8 mouse cellular contexts compared by ENCODE assay signal in genomic region chr17:26662978-26663683, GRCm38 (mm10). TPM values are rescaled to one million over a fixed set of nuclear protein-coding genes. Genes with fewer than 3 reads are reported as not detected.
DNase-seq lines count a peak whose midpoint lies in the region; ATAC-seq and TF ChIP-seq lines count a peak whose summit lies in the region.

Gene Atp6v0e, plus strand, starts transcription at chr17:26663231.

- H3K9me3 ChIP-seq in G1E (replicated peaks) = no peaks in the 10 kb centered on the region
- no peaks in the 10 kb centered on the region for H3K9me3 ChIP-seq in forebrain, postnatal 0 days (ENCODE audit: low read length)
- H3K9me3 ChIP-seq in lung, embryonic 15.5 days = no peaks in the 10 kb centered on the region

- H3K9ac ChIP-seq in forebrain, postnatal 0 days = peak within 1 kb of the TSS; percentile 58
- peak within 1 kb of the TSS; percentile 53 for H3K9ac ChIP-seq in lung, embryonic 15.5 days

- peaks cover 17% of the 10 kb centered on the region for H3K36me3 ChIP-seq in G1E (replicated peaks)
- no peaks in the 10 kb centered on the region for H3K36me3 ChIP-seq in forebrain, postnatal 0 days (ENCODE audit: insufficient read depth)
- no peaks in the 10 kb centered on the region for H3K36me3 ChIP-seq in lung, embryonic 15.5 days

- WGBS in forebrain, postnatal 0 days = 3% methylated on average over 28 of the region's 28 CpGs
- under 1% methylated on average over 28 of the region's 28 CpGs for WGBS in lung, embryonic 15.5 days

- H3K4me3 ChIP-seq in G1E (ENCODE audit: low read depth, low read length) = peak within 1 kb of the TSS; percentile 75
- H3K4me3 ChIP-seq in forebrain, postnatal 0 days (ENCODE audit: low read depth, low read length) = peak within 1 kb of the TSS; percentile 55
- peak within 1 kb of the TSS; percentile 68 for H3K4me3 ChIP-seq in lung, embryonic 15.5 days

- H3K27ac ChIP-seq in forebrain, postnatal 0 days (ENCODE audit: low read depth, low read length) = peak within 1 kb of the TSS; percentile 60
- H3K27ac ChIP-seq in lung, embryonic 15.5 days = no peak within 1 kb of the TSS

- peak within 1 kb of the TSS; percentile 93 for H3K4me2 ChIP-seq in forebrain, postnatal 0 days (ENCODE audit: low read depth)
- peak within 1 kb of the TSS; percentile 82 for H3K4me2 ChIP-seq in lung, embryonic 15.5 days

- H3K27me3 ChIP-seq in G1E (ENCODE audit: insufficient read depth, low read length) = no peaks in the 10 kb centered on the region
- H3K27me3 ChIP-seq in forebrain, postnatal 0 days (ENCODE audit: insufficient read depth, low read length) = no peaks in the 10 kb centered on the region
- H3K27me3 ChIP-seq in lung, embryonic 15.5 days = peaks cover 4% of the 10 kb centered on the region; the same call in 1 of the 2 replicates

- peak; percentile 89 for ATAC-seq in G1E (ENCODE audit: extremely low read depth, insufficient number of reproducible peaks, low FRiP score, poor library complexity, severe bottlenecking)
- ATAC-seq in forebrain, postnatal 0 days = peak; percentile 93
- peak; percentile 79 for ATAC-seq in lung, embryonic 15.5 days (ENCODE audit: borderline replicate concordance, extremely low read depth, low FRiP score, low TSS enrichment)

- DNase-seq in G1E (ENCODE audit: low spot score) = peak; percentile 69
- peak; percentile 96 for DNase-seq in cerebellum, adult 18-20 months
- DNase-seq in forebrain, postnatal 0 days = peak; percentile 98
- peak; percentile 98 for DNase-seq in heart, postnatal 4 days
- DNase-seq in layer of hippocampus, adult 8-10 months (ENCODE audit: low spot score in 2 of 2) = peak; percentile 93 to 94
- peak; percentile 89 for DNase-seq in ovary, adult 18-20 months (ENCODE audit: low spot score)
- peak; percentile 96 for DNase-seq in thymus, postnatal 0 days (ENCODE audit: low spot score)

- TF ChIP-seq CTCF in G1E (IDR thresholded peaks at IDR 0.05; ENCODE audit: low read depth, low read length) = peak; percentile 73
- TF ChIP-seq CTCF in forebrain, postnatal 0 days (IDR thresholded peaks at IDR 0.05; ENCODE audit: low read depth) = peak; percentile 99

- H3K4me1 ChIP-seq in G1E (ENCODE audit: insufficient read depth, low read depth, low read length) = peaks cover 30% of the 10 kb centered on the region
- H3K4me1 ChIP-seq in forebrain, postnatal 0 days (ENCODE audit: insufficient read depth) = peaks cover 6% of the 10 kb centered on the region; the same call in 1 of the 2 replicates
- peaks cover 12% of the 10 kb centered on the region for H3K4me1 ChIP-seq in lung, embryonic 15.5 days

RNA-seq across cellular contexts. Expression of gene Atp6v0e, which starts in this region (rescaled TPM):
- 115 and 117 TPM in 2 replicates for total RNA-seq in G1E (2014; fragmentation: Nextera tagmentation)
- 325 and 357 TPM in 2 replicates for total RNA-seq in G1E (2017)
- 7.6 and 9.6 TPM in 2 replicates for polyA plus RNA-seq in G1E (2012)
- 60.2 and 71.9 TPM in 2 replicates for total RNA-seq in forebrain, postnatal 0 days (2014; rRNA removed)
- 106 and 139 TPM in 2 replicates for polyA plus RNA-seq in forebrain, postnatal 0 days (2015; fragmentation: Nextera tagmentation; extraction: Ambion mirVana)
- total RNA-seq in heart, postnatal 4 days (2021) = 10 to 100 TPM; 85.3 to 85.5 TPM
- total RNA-seq in layer of hippocampus, adult 8-10 months (2022) = 10 to 100 TPM; 44.0 to 60.6 (median 49.1) TPM
- polyA plus RNA-seq in lung, embryonic 15.5 days (2015; fragmentation: Nextera tagmentation; extraction: Ambion mirVana) = 164 and 171 TPM in 2 replicates
- 352 and 361 TPM in 2 replicates for polyA plus RNA-seq in thymus, postnatal 0 days (2015; fragmentation: Nextera tagmentation; extraction: Ambion mirVana)

Comparison
In these comparisons a context has a peak if more than half of its experiments do, and no peak if none do; other contexts are left out.
1. RNA of gene Atp6v0e (polyA plus RNA-seq): 352 to 361 TPM in thymus, postnatal 0 days, 164 to 171 TPM in lung, embryonic 15.5 days and 106 to 139 TPM in forebrain, postnatal 0 days; 7.6 to 9.6 TPM in G1E; every median in the first group is over 10 times any median in the second.
2. Peak in every context shown above with its lines, with median percentiles within 50 percentile points of each other: ATAC-seq, DNase-seq and H3K4me3 ChIP-seq.